Mouse (Mus musculus) E14TG2a.4 (cell line): ENCODE measurements around the gene Olfr1262.

Source experiments
- CTCF ChIP-seq: conservative IDR thresholded peaks from 2 replicates; pipeline ENCODE4 v1.5.1; 2014; ENCODE audit warnings: low read length
- NANOG ChIP-seq: IDR thresholded peaks from 2 replicates; pipeline ENCODE4 v1.6.1; 2014; ENCODE audit warnings: borderline replicate concordance, low read length, mixed read lengths

DNA sequence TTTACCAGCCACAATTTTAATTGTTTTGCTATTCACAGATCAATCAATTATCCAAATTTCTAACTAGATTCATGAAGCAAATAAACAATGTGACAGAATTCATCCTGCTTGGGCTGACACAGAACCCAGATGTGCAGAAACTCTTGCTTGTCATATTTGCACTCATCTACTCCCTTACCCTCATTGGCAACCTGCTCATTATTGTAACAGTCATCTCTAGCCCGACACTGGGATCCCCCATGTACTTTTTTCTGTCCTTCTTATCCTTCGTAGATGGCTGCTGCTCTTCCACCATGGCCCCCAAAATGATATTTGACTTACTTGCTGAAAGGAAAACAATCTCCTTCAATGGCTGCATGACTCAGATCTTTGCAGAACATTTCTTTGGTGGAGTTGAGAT, 22.2 kb upstream of the Olfr1262 start:
- TF ChIP-seq CTCF (no peak), NANOG (no peak)
